In the genomic region with DNA sequence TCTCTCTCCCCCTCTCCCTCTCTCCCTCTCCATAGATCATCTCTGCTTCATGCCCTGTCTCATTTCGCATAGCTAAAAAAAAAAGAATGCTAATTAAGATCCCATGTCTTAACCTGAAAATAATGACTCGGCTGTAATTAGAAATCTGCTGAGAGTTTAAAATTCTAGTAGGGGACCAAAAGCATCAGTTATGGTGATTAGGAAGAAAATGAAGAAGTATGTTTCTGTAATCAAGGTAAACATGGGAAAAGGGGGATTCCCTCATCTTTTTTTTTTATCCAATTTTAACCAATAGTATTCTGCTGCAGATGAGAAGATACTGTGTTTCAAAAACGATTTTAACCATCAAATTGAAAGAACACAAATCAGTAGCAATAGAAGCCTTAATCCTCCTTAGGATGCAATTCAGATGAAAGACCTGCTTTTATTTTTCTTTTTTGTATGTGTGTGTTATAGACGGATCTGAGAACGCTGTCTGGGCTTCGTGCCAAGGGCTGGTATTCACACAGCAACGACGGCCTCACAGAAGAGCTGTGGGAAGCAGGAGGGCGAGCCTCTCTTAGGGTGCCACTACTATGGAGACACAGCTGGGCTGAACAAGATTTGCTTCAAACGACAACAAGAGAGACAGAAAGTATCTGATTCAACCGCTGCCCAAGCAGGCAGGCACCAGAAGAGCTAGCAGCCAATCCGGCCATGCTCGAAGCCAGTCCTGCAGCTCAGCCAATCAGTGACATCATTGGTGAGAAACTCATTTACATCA, we compare ENCODE assay signal across 8 mouse cellular contexts.
DNase-seq lines count a peak whose midpoint lies in the region; ATAC-seq and TF ChIP-seq lines count a peak whose summit lies in the region.

No protein-coding gene starts in this region.

- no peak overlapping the region for H3K4me3 ChIP-seq in liver, embryonic 11.5 days (ENCODE audit: low read depth, low read length)
- H3K4me3 ChIP-seq in embryonic fibroblast, embryonic 13.5 days (ENCODE audit: insufficient read depth, low read length), result peak overlapping the region; percentile 5; the same call in 1 of the 2 replicates

- ATAC-seq in liver, embryonic 11.5 days (replicated peaks; ENCODE audit: low FRiP score), result no peak

- H3K27ac ChIP-seq in liver, embryonic 11.5 days (ENCODE audit: low read depth, low read length), result no peak overlapping the region
- H3K27ac ChIP-seq in embryonic fibroblast, embryonic 13.5 days (ENCODE audit: insufficient read depth, low read length), result no peak overlapping the region

- no peaks in the 10 kb centered on the region for H3K4me1 ChIP-seq in liver, embryonic 11.5 days (replicated peaks; ENCODE audit: control insufficient read depth, insufficient read depth, low read length)
- H3K4me1 ChIP-seq in embryonic fibroblast, embryonic 13.5 days (ENCODE audit: control insufficient read depth, insufficient read depth, low read length), result peaks cover 3% of the 10 kb centered on the region; the same call in 1 of the 2 replicates

- WGBS in liver, embryonic 11.5 days, result 71% methylated on average over 13 of the region's 13 CpGs

- H3K27me3 ChIP-seq in liver, embryonic 11.5 days (replicated peaks; ENCODE audit: control insufficient read depth, insufficient read depth, low read length), result no peaks in the 10 kb centered on the region

- no peak for TF ChIP-seq POLR2A in embryonic fibroblast, embryonic 13.5 days (IDR thresholded peaks at IDR 0.05; ENCODE audit: low read depth, low read length)

- TF ChIP-seq CTCF in embryonic fibroblast, embryonic 13.5 days (IDR thresholded peaks at IDR 0.05; ENCODE audit: borderline replicate concordance, insufficient read depth, low read length), result no peak

- peak; percentile 11 for DNase-seq in liver
- DNase-seq in liver, embryonic 11.5 days (ENCODE audit: low spot score), result no peak
- DNase-seq in heart, postnatal 4 days, result peak; percentile 56
- DNase-seq in layer of hippocampus, adult 9-10 months (ENCODE audit: low spot score), result peak; percentile 73
- peak; percentile 28 to 50 for DNase-seq in lung, postnatal 4 days
- DNase-seq in right cerebral cortex, postnatal 14 days, result peak; percentile 89
- no peak for DNase-seq in thymus, adult 18-20 months

- H3K4me2 ChIP-seq in liver, embryonic 11.5 days, result no peak overlapping the region

- no peak overlapping the region for H3K9ac ChIP-seq in liver, embryonic 11.5 days (ENCODE audit: low read depth, low read length)

- H3K36me3 ChIP-seq in liver, embryonic 11.5 days (ENCODE audit: control insufficient read depth, insufficient read depth, low read length), result no peaks in the 10 kb centered on the region

- H3K9me3 ChIP-seq in liver, embryonic 11.5 days (ENCODE audit: control insufficient read depth, low read length), result no peaks in the 10 kb centered on the region

Comparison
In these comparisons a context has a peak if more than half of its experiments do, and no peak if none do; other contexts are left out.
1. DNase-seq: peak in liver (single experiment), heart, postnatal 4 days (single experiment), layer of hippocampus, adult 9-10 months (single experiment), lung, postnatal 4 days (2 of 2) and right cerebral cortex, postnatal 14 days (single experiment); none in liver, embryonic 11.5 days (single experiment) and thymus, adult 18-20 months (0 of 2).